Mouse (Mus musculus) heart, postnatal 0 days (tissue): ENCODE results near the gene Aebp1. TPM values are rescaled to one million over a fixed set of nuclear protein-coding genes. Genes with fewer than 3 reads are reported as not detected.
A peak's percentile ranks its signal among the peaks of the same experiment; 100 is the strongest.

ENCODE experiments used
- ATAC-seq: fragments of 200-750 bp; cut with Nextera tagmentation; 2 replicates; pipeline ENCODE4 v1.8.0; 2017; ENCODE audit warnings: low read depth, moderate number of reproducible peaks, moderate library complexity; ENCODE audit not compliant: insufficient read depth
- DNase-seq: peaks from one replicate; pipeline ENCODE4 v3.0.0-alpha.2; 2016; ENCODE audit warnings: low spot score
- H3K27ac ChIP-seq: fragments of 300-500 bp; sonication (generic); 2 replicates; pipeline ENCODE4 v1.5.1; 2014; ENCODE audit warnings: low read depth, mild to moderate bottlenecking
- H3K27me3 ChIP-seq: fragments of 300-500 bp; sonication (generic); 2 replicates; pipeline ENCODE4 v1.6.1; 2014; ENCODE audit warnings: low read length, mixed read lengths; ENCODE audit not compliant: control insufficient read depth, insufficient read depth
- H3K36me3 ChIP-seq: fragments of 300-500 bp; sonication (generic); replicated peaks from 2 replicates; pipeline ENCODE4 v1.6.1; 2014; ENCODE audit warnings: low read length, mixed read lengths; ENCODE audit not compliant: control insufficient read depth, insufficient read depth
- H3K4me1 ChIP-seq: fragments of 300-500 bp; sonication (generic); 2 replicates; pipeline ENCODE4 v1.6.1; 2014; ENCODE audit warnings: antibody characterized with exemption; ENCODE audit not compliant: control insufficient read depth, insufficient read depth
- H3K4me2 ChIP-seq: fragments of 300-500 bp; sonication (generic); 2 replicates; pipeline ENCODE4 v1.6.1; 2014; ENCODE audit warnings: low read depth, mild to moderate bottlenecking, low read length, moderate library complexity
- H3K4me3 ChIP-seq: fragments of 300-500 bp; sonication (generic); 2 replicates; pipeline ENCODE4 v1.5.1; 2014; ENCODE audit warnings: low read depth, low read length
- H3K9ac ChIP-seq: fragments of 300-500 bp; sonication (generic); replicated peaks from 2 replicates; pipeline ENCODE4 v1.6.1; 2014; ENCODE audit warnings: low read depth, low read length, mixed read lengths
- H3K9me3 ChIP-seq: fragments of 300-500 bp; sonication (generic); replicated peaks from 2 replicates; pipeline ENCODE4 v1.6.1; 2016; ENCODE audit warnings: low read length; ENCODE audit not compliant: control insufficient read depth
- CTCF ChIP-seq: IDR thresholded peaks from 2 replicates; pipeline ENCODE4 v1.5.1; 2016; ENCODE audit warnings: antibody characterized with exemption, control low read depth, low read depth
- EP300 ChIP-seq: IDR thresholded peaks from 2 replicates; pipeline ENCODE4 v1.6.1; 2016; ENCODE audit warnings: antibody characterized with exemption, low read depth
- WGBS: fragments of 180-500 bp; shearing (Covaris S2); extraction: QIAGEN DNeasy Blood & Tissue Kit; methylation state at CpG from one replicate; pipeline ENCODE4 v1.1.7; 2014; 5-methylcytosine and 5-hydroxymethylcytosine counted together
- polyA plus RNA-seq: library from polyadenylated mRNA; unstranded; fragments of >200 nt; fragmentation: Nextera tagmentation; extraction: Ambion mirVana; gene quantifications from 2 replicates; pipeline ENCODE4 v1.2.1, GENCODE M21; 2015
- total RNA-seq: library from RNA; depleted of rRNA; stranded (reverse); fragments of >200 nt; gene quantifications from 2 replicates; pipeline ENCODE4 v1.2.3, GENCODE M21; 2014; ENCODE audit warnings: low replicate concordance

The Aebp1 gene
- total and polyA plus RNA-seq, 2 experiments from 2014 or later, result 14.2 to 17.5 TPM

- 28% methylated on average over 7 of the region's 7 CpGs for WGBS
- H3K27me3 ChIP-seq, result 0 out of 2 replicates have a peak, but pooled peaks cover 7% of the 10 kb centered on the region
- H3K4me3 ChIP-seq, result no peak overlapping the region
- H3K9ac ChIP-seq, result no peak overlapping the region
- DNase-seq, result peak; percentile 33
- peak; percentile 64 for ATAC-seq
- H3K9me3 ChIP-seq, result no peaks in the 10 kb centered on the region
- no peak for TF ChIP-seq CTCF
- TF ChIP-seq EP300, result no peak
- no peaks in the 10 kb centered on the region for H3K36me3 ChIP-seq
- no peak overlapping the region for H3K27ac ChIP-seq
- H3K4me2 ChIP-seq, result no peak overlapping the region
- H3K4me1 ChIP-seq, result peaks cover 4% of the 10 kb centered on the region; the same call in 1 of the 2 replicates
These were observed 5.8 kb upstream of the Aebp1 start for GRCm38 (mm10) chr11:5855902-5856301.

- Histone ChIP-seq H3K27me3 (0 out of 2 replicates have a peak, but pooled peaks cover 9% of the 10 kb centered on the region), H3K9me3 (no peaks in the 10 kb centered on the region), H3K9ac (no peak overlapping the region), H3K4me1 (0 out of 2 replicates have a peak, but pooled peaks cover 4% of the 10 kb centered on the region), H3K4me2 (no peak overlapping the region), H3K4me3 (no peak overlapping the region), H3K36me3 (no peaks in the 10 kb centered on the region), H3K27ac (no peak overlapping the region)
- ATAC-seq (no peak), DNase-seq (no peak)
- TF ChIP-seq CTCF, result no peak
- TF ChIP-seq EP300, result no peak
- WGBS, result 73% methylated on average over 8 of the region's 8 CpGs
These were observed 5.1 kb upstream of the Aebp1 start for GRCm38 (mm10) chr11:5856479-5857130.

- DNase-seq, result no peak
- no peaks in the 10 kb centered on the region for H3K9me3 ChIP-seq
- H3K4me1 ChIP-seq, result 0 out of 2 replicates have a peak, but pooled peaks cover 15% of the 10 kb centered on the region
- 70% methylated on average over 1 of the region's 1 CpGs for WGBS
- H3K9ac ChIP-seq, result no peak overlapping the region
- H3K27ac ChIP-seq, result no peak overlapping the region
- no peaks in the 10 kb centered on the region for H3K36me3 ChIP-seq
- no peak for ATAC-seq
- H3K27me3 ChIP-seq, result 0 out of 2 replicates have a peak, but pooled peaks cover 9% of the 10 kb centered on the region
- no peak overlapping the region for H3K4me3 ChIP-seq
- TF ChIP-seq EP300, result no peak
- TF ChIP-seq CTCF, result peak; percentile 13; the same call in 1 of the 2 replicates
- no peak overlapping the region for H3K4me2 ChIP-seq
These were observed 3.0 kb upstream of the Aebp1 start for GRCm38 (mm10) chr11:5858723-5859122.

- 0 out of 2 replicates have a peak, but pooled peaks cover 9% of the 10 kb centered on the region for H3K27me3 ChIP-seq
- H3K4me1 ChIP-seq, result 0 out of 2 replicates have a peak, but pooled peaks cover 15% of the 10 kb centered on the region
- DNase-seq, result no peak
- H3K4me3 ChIP-seq, result no peak overlapping the region
- no peaks in the 10 kb centered on the region for H3K9me3 ChIP-seq
- peak overlapping the region; percentile 17; the same call in 1 of the 2 replicates for H3K27ac ChIP-seq
- H3K9ac ChIP-seq, result no peak overlapping the region
- TF ChIP-seq CTCF, result no peak
- H3K36me3 ChIP-seq, result no peaks in the 10 kb centered on the region
- 82% methylated on average over 13 of the region's 13 CpGs for WGBS
- H3K4me2 ChIP-seq, result no peak overlapping the region
- no peak for ATAC-seq
These were observed 1.7 kb upstream of the Aebp1 start for GRCm38 (mm10) chr11:5859883-5860550.

GRCm38 (mm10) chr11:5860639-5861038 lies 1.1 kb upstream of the Aebp1 start:
- H3K36me3 ChIP-seq, result no peaks in the 10 kb centered on the region
- 0 out of 2 replicates have a peak, but pooled peaks cover 15% of the 10 kb centered on the region for H3K4me1 ChIP-seq
- ATAC-seq (no peak), DNase-seq (no peak)
- TF ChIP-seq EP300 (no peak), CTCF (no peak)
- H3K4me2 ChIP-seq, result no peak overlapping the region
- H3K9me3 ChIP-seq, result no peaks in the 10 kb centered on the region
- H3K9ac ChIP-seq, result no peak overlapping the region
- 0 out of 2 replicates have a peak, but pooled peaks cover 9% of the 10 kb centered on the region for H3K27me3 ChIP-seq
- no peak overlapping the region for H3K4me3 ChIP-seq
- no peak overlapping the region for H3K27ac ChIP-seq
- WGBS, result 64% methylated on average over 6 of the region's 6 CpGs
